Mouse (Mus musculus) splenic B cell, adult 2 months (primary cell): ENCODE results near the gene Myh9.

Experiments
- DNase-seq: peaks from one replicate; pipeline ENCODE4 v3.0.0-alpha.2; 2011; ENCODE audit warnings: low read depth, low spot score
- H3K27me3 ChIP-seq: 2 replicates; pipeline ENCODE4 v1.6.1; 2012; ENCODE audit warnings: mild to moderate bottlenecking, low read length, moderate library complexity, mixed read lengths; ENCODE audit not compliant: control insufficient read depth, poor library complexity, insufficient read depth, severe bottlenecking
- H3K36me3 ChIP-seq: 2 replicates; pipeline ENCODE4 v1.6.1; 2012; ENCODE audit warnings: mild to moderate bottlenecking, low read length, moderate library complexity, mixed read lengths; ENCODE audit not compliant: control insufficient read depth, poor library complexity, insufficient read depth, severe bottlenecking

Gene Myh9

GRCm38 (mm10) chr15:77820480-77821163 is 21.4 kb downstream of the Myh9 start:
- H3K36me3 ChIP-seq = no peaks in the 10 kb centered on the region; the same call in none of the 2 replicates
- H3K27me3 ChIP-seq = no peaks in the 10 kb centered on the region
- no peak for DNase-seq

- no peaks in the 10 kb centered on the region for H3K27me3 ChIP-seq
- DNase-seq = no peak
- peaks cover 2% of the 10 kb centered on the region for H3K36me3 ChIP-seq
Measured at GRCm38 (mm10) chr15:77819894-77820387, 22.0 kb downstream of the Myh9 start.

- Histone ChIP-seq H3K36me3 (peaks cover 2% of the 10 kb centered on the region), H3K27me3 (no peaks in the 10 kb centered on the region)
- no peak for DNase-seq
Measured at GRCm38 (mm10) chr15:77818556-77819158, 23.3 kb downstream of the Myh9 start.

GRCm38 (mm10) chr15:77817417-77817816 is 24.6 kb downstream of the Myh9 start:
- peaks cover 5% of the 10 kb centered on the region for H3K36me3 ChIP-seq
- H3K27me3 ChIP-seq = no peaks in the 10 kb centered on the region
- DNase-seq = no peak

GRCm38 (mm10) chr15:77816601-77816950 is 25.4 kb downstream of the Myh9 start:
- Histone ChIP-seq H3K36me3 (peaks cover 8% of the 10 kb centered on the region), H3K27me3 (no peaks in the 10 kb centered on the region)
- DNase-seq = no peak

- DNase-seq = no peak
- H3K36me3 ChIP-seq = peaks cover 8% of the 10 kb centered on the region
- no peaks in the 10 kb centered on the region for H3K27me3 ChIP-seq
Measured at GRCm38 (mm10) chr15:77815867-77816600, 25.9 kb downstream of the Myh9 start.

- no peak for DNase-seq
- H3K27me3 ChIP-seq = no peaks in the 10 kb centered on the region
- peaks cover 19% of the 10 kb centered on the region for H3K36me3 ChIP-seq
Measured at GRCm38 (mm10) chr15:77813639-77814375, 28.2 kb downstream of the Myh9 start.

- Histone ChIP-seq H3K27me3 (no peaks in the 10 kb centered on the region), H3K36me3 (peaks cover 25% of the 10 kb centered on the region)
Measured at GRCm38 (mm10) chr15:77812578-77812977, 29.4 kb downstream of the Myh9 start.

GRCm38 (mm10) chr15:77811099-77811760 is 30.7 kb downstream of the Myh9 start:
- Histone ChIP-seq H3K27me3 (no peaks in the 10 kb centered on the region), H3K36me3 (peaks cover 29% of the 10 kb centered on the region)
- peak; percentile 45 for DNase-seq

More at GRCm38 (mm10) chr15:77812578-77812977, 29.4 kb downstream of the Myh9 start:
- no peak for DNase-seq

GRCm38 (mm10) chr15:77810416-77811098 is 31.4 kb downstream of the Myh9 start:
- no peaks in the 10 kb centered on the region for H3K27me3 ChIP-seq
- peak; percentile 47 for DNase-seq
- peaks cover 32% of the 10 kb centered on the region for H3K36me3 ChIP-seq

GRCm38 (mm10) chr15:77809434-77809833 is 32.5 kb downstream of the Myh9 start:
- H3K27me3 ChIP-seq = no peaks in the 10 kb centered on the region
- no peak for DNase-seq

GRCm38 (mm10) chr15:77807264-77807585 is 34.8 kb downstream of the Myh9 start:
- peaks cover 37% of the 10 kb centered on the region for H3K36me3 ChIP-seq
- no peak for DNase-seq
- H3K27me3 ChIP-seq = no peaks in the 10 kb centered on the region

More at GRCm38 (mm10) chr15:77809434-77809833, 32.5 kb downstream of the Myh9 start:
- H3K36me3 ChIP-seq = peaks cover 34% of the 10 kb centered on the region

GRCm38 (mm10) chr15:77806565-77807263 is 35.3 kb downstream of the Myh9 start:
- no peak for DNase-seq
- Histone ChIP-seq H3K27me3 (no peaks in the 10 kb centered on the region), H3K36me3 (peaks cover 34% of the 10 kb centered on the region)
